Mouse (Mus musculus): ENCODE measurements at regions not wholly inside any gene's neighbourhood (a gene's known extent, or its start where the extent isn't known, plus 50 kb on each side); places are given as distances from the start of the nearest gene placed in this dataset.

DNA sequence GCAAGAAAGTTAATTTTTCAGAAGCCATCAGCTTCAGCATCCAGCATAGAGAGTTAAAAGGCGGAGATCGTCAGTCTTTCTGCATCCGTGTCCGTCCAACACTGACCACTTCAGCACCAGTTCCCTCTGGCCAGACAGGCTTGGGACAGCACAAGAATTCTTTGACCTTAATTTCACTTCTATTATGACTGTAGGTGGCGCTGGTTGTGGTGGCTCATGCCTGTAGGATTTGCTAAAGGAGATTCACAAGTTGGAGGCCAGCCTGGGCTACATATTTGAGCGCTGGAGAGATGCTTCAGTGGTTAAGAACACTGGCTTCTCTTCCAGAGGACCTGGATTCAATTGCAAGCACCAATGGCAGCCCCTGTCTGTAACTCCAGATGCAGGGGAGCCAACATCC is 66.0 kb downstream of the Amer2 start:
- no peak for ATAC-seq (replicated peaks; ENCODE audit: low FRiP score, poor library complexity, severe bottlenecking)

DNA sequence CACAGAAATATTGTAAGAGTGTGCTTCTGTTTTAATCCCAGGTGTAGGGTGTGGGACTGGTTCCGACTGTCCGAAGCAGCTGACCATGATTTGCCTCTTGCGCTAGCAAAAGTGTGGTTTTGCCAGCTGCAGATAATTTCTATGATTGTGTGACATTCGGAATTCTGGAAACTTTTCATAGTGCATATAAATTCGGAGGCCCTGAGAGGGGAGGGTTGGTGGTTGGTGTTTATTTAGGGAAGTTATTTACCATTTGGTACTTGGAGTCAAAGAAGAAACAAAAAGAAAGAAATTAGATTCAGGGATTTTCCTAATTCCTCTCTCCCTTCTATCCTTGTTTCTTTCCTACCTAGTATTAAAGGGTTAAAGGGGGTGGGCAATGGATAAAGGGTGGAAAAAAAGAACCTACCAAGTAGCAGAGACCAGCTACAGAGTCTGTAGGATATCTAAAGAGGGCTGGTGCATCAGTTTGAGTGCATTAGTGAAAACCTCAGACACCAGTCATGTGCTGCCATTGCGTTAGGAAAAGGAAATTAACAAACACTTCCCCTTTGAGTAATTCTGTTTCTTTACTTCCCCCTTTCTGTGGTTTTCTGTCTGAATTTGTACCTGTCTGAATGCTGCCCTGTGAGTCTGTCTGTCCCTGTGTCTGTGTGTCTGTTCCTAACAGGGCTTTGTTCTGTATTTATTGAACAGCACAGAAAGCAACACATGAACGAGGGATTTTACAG is 70.9 kb downstream of the Amer2 start:
- no peak for ATAC-seq (replicated peaks; ENCODE audit: low FRiP score, poor library complexity, severe bottlenecking)

DNA sequence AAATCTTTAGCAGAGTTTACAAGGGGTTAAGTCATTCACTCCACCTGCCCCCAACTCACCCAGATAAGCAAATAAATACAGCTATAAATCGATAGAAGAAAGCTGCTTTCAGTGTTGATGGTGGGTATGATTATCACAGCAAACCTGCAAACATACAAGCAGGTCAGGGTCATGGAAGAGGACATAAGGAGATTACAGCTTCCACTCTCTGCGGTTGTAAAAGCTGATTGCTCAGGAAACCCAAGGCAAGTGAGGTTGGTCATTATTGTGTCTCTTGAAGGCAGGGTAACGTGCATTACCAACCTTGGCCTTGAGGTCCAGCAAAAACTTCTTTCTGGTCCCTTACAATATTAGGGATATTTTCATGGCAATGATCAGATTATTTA is 71.5 kb downstream of the Amer2 start:
- ATAC-seq (replicated peaks; ENCODE audit: low FRiP score, poor library complexity, severe bottlenecking): no peak

DNA sequence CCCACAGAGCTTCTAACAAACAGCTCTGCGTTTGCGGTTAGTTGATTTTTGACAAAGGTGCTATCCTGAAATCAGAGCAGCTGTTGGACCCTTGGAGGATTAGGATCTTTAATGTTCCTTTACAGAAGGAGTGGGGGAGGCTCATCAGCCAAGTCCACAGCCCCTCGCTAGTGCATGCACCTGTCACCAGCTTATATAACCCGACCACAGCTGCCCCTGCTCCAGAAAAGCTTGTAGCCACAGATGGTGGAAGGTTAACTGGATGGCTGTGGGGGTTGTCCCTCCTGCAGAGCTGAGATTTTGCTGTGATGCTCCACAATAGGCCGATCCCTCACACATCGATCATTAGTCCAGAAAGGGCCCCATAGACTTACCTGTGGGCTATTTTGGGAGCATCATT is 73.0 kb downstream of the Amer2 start:
- ATAC-seq (replicated peaks; ENCODE audit: low FRiP score, poor library complexity, severe bottlenecking): no peak

DNA sequence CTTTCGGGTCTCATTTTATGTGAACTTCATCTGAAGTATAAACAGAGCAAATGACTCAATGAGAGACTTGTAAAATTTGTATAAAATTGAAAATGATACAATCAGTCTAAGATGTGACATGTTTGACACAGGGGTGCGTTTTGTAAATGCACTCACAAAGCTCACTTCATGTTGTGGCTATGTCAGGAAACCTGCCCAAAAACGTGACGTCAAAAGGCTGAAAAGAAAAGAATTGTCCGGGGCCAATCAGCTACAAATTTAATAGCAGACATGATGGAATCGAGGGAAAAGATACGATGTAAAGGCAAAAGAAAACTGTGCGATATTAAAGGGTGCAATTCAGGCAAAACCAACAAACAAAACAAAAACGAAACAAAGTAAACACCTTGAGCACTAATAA is 78.2 kb downstream of the Amer2 start:
- no peak for ATAC-seq (replicated peaks; ENCODE audit: low FRiP score, poor library complexity, severe bottlenecking)

DNA sequence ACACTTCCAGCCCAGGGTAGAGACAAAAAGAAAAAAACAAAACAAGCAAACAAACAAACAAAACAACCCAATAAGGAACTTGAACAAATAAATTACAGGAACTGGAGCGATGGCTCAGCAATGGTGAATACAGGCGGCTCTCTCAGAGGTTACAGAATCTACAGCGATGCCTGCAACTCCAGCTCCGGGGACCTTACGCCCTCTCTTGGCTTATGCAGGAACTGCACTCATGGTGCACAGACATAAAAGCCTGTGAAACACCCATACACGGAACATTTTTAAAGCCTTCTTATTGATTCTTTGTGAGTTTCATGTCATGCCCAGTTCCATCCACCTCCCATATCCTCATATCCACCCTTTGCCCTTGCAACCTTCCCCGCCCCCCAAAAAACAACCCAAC is 78.6 kb downstream of the Amer2 start:
- ATAC-seq (replicated peaks; ENCODE audit: low FRiP score, poor library complexity, severe bottlenecking): no peak

DNA sequence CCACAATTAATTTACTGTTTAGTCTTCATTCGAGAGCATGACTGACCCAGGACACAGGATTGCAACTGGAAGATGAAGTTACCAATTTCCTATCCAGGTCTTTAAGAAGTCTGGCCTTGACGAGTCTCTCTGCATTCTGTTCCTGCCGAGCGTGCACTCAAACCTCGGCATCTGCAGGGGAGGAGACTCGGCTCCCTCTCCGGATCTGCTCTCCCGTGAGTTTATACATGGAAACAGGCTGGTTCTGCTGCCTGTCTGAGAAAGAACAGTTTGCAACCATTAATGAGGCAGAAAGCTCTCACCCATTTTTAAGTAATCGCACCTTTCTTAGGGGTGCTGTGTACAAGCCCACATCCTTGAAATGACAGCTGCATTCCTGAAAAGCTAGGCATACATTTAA is 83.7 kb downstream of the Amer2 start:
- ATAC-seq (replicated peaks; ENCODE audit: low FRiP score, poor library complexity, severe bottlenecking): no peak

DNA sequence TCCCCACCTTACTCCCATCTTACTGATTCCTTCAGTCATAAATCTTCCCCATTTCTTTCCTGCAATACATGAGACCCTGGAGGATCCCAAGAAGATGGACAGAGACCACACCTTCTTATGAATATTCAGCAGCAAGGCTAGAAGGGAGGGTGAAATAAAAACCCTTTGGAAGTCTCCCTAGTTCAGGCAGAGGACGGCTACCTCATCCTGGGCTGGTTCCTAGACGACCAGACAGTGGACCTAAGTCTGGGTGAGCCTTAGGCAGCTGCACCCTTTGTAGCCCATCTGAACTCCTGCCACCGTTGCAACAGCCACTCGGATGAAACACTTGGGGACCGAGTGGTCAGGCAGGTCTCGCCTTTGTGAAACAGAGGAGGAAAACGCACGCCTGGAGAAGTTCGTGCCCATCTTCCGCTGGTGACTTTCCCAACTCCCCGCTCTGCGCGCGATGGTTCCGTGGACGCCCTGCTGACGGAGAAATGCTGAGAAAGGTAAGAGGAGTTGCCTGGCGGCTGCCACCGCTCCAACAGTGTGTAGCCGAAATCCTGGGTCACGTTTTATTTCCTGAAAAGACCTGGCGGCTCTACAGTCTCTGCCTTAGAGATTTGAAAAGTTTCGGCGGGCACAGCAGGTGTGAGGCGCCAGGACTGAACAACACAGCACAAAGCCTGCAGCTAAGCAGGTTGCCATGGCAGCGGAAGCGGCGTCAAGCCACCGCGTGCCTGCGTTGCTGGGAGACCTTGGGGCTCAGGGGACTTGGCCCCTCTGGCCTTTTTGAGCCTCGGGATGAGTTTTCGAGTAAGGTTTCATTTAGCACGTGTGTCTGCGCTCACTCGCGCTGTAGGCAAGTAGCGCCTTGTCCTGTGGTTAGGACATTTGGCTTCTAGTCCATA is 112.2 kb downstream of the Amer2 start:
- no peak for ATAC-seq (replicated peaks; ENCODE audit: low FRiP score, poor library complexity, severe bottlenecking)

DNA sequence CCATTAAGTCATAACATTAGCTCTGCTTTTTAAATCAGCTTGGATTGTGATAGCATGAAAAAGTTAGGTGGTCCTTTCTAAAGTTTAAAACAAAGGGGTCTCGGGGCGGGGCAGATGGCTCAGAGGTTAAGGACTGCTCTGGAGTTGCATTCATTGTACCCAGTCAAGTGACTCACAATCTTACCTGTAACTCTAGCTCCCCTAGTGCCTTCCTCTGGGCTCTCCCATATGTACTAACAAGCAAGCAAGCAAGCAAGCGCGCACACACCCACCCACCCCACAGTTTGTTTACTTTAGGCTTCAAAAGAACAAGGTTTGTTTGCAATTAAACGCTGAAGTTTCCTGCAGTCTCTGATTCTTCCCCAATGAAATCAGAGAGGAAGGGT is 112.8 kb downstream of the Amer2 start:
- ATAC-seq (replicated peaks; ENCODE audit: low FRiP score, poor library complexity, severe bottlenecking): no peak

DNA sequence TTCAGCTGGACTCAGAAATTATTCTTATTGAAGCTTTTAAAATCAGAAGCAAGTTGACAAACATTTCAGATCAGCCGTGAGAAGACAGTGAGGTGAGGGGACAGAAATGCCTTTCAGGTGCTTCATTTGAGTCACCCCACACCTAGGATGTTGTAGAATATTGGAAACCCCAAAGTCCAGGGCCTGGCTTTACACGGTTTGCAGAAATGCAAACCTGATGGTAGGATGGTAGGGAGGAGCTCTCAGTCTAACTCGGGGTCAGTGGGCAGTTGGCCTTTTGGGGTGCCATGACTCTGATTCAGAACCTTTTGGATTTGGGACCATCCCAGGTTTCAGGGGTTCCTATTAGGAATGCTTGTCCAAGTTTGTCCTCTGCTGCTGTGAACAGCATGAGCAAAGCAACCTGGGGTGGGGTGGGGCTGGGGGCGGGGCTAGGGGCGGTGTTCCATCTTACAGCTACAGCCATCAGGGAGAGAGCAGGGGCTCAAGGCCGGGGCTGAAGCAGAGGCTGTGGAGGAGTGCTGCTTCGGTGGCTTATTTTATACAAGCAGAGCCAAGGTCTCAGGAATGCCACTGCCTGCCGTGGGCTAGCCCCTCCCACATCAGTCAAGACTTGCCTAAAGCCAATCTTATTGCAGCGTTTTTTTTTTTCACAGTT is 113.3 kb downstream of the Amer2 start:
- no peak for ATAC-seq (replicated peaks; ENCODE audit: low FRiP score, poor library complexity, severe bottlenecking)

DNA sequence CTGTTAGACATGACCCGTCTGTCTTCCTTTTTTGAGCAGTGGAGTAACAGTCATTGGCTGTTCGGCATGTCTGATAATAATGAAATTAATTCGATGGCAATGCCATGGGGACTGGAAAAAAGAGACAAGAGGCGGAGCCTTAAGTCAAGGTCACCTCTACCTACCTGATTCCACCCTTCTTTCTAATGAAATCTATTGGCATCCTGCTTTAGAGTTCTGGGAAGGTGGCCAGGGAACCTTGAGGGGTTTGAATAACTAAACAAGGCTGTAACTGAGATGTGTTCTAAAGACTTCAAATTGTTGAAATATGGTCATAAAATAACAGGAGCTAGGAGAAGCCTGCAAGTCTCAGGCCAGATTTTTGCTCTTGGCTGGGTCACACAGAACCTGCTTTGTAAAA is 116.1 kb downstream of the Amer2 start:
- ATAC-seq (replicated peaks; ENCODE audit: low FRiP score, poor library complexity, severe bottlenecking): no peak

DNA sequence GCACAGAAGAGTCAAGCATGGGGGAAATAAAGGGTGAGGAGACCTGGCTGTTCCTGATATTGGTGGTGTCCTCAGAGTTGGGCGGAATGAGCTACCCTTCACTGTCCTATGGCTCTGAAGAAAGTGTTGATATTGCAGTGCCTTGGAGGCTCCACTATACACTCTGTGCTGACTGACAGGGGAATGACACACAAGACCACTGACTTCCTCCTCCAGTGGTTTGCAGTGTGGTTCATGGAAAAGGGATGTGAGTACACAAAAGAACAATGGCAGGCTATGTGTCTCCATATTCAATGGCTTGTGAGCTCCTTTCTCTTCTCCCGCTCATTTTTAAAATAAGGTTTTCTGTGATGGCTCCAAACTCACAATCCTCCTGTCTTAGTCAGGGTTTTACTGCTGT is 117.8 kb downstream of the Amer2 start:
- ATAC-seq (replicated peaks; ENCODE audit: low FRiP score, poor library complexity, severe bottlenecking): no peak

DNA sequence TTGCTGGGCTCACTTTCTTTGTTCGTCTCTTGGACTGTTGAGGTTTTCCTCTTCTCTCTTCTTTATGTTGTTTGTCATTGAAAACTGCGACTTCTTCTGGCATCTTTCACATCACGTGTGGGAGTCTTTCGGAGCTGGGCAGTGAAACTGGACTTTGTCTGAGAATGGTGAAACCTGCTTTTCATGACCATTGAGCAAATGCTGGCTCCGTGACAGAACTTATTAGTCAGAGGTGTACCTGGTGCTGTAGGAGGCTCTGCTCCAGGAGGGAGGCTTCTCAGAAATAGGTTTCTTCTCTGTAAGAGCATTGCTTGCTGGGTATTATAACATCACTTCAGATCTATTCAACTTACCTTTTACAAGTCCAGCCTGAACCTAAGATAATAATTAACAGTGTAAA is 122.4 kb downstream of the Amer2 start:
- ATAC-seq (replicated peaks; ENCODE audit: low FRiP score, poor library complexity, severe bottlenecking): no peak

DNA sequence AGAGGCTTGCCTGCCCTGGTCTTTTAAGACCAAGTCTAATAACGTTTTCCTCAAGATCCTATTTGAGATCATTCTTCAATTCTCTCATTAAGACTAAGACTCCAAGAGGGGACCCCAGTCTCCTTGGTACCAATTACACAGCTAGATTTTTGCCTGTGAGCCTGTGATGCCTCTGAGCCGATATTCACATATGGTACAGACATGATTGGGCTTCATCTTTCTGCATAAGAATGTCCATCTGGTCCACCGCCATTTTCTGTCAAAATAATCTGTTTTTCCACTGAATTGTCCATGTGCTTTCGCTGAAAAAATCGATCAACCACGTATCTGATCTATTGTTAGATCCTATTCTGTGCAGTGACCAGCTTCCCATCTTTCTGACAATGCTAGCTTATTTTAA is 129.5 kb downstream of the Amer2 start:
- ATAC-seq (replicated peaks; ENCODE audit: low FRiP score, poor library complexity, severe bottlenecking): no peak

DNA sequence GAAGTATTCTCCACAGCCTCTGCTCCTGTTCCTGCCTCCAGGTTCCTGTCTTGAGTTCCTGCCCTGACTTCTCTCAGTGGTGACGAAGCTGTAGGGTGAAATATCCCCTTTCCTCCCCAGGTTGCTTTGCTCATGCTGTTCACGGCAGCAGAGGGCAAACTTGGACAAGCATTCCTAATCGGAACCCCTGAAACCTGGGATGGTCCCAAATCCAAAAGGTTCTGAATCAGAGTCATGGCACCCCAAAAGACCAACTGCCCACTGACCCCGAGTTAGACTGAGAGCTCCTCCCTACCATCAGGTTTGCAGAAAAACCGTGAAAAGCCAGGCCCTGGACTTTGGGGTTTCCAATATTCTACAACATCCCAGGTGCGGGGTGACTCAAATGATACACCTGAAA is 128.7 kb upstream of the Spata13 start:
- ATAC-seq (replicated peaks; ENCODE audit: low FRiP score, poor library complexity, severe bottlenecking): no peak

DNA sequence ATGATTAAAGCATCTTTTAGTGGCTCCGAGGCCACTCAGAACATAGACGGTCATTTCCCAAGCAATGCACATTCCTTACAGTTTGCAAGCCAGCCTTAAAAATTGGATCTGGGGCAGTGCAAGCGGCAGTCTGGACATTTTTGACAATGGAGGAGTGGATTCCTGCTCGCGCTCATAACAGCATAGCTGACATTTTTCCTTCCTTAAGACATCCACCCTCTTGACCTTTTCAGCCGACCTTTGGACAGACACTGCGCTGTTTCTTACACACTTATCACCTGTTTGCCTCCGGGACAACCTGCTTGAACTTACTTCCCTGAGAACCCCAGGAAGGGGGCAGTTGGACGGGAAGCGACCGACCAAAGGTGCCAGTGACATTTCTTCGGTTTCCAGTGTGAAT is 127.5 kb upstream of the Spata13 start:
- no peak for ATAC-seq (replicated peaks; ENCODE audit: low FRiP score, poor library complexity, severe bottlenecking)

DNA sequence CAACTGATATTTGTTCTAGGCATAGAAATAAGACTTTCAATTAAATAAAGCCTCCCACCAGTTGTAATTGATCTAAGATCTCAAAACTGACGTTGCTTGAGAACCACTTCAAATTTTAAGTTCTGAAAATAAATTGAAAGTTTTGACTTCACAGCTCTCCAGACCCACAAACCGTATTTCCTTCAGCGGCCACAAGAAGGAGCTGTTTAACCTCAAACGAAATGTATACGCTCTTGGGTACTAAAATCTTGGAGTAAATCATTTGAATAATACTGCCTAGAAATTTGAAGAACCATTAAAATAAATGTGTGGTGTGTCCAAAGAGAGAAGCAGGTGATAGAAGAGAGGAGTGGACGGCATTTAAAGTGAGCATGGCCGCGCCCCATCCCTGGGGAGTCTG is 120.2 kb upstream of the Spata13 start:
- no peak for ATAC-seq (replicated peaks; ENCODE audit: low FRiP score, poor library complexity, severe bottlenecking)

DNA sequence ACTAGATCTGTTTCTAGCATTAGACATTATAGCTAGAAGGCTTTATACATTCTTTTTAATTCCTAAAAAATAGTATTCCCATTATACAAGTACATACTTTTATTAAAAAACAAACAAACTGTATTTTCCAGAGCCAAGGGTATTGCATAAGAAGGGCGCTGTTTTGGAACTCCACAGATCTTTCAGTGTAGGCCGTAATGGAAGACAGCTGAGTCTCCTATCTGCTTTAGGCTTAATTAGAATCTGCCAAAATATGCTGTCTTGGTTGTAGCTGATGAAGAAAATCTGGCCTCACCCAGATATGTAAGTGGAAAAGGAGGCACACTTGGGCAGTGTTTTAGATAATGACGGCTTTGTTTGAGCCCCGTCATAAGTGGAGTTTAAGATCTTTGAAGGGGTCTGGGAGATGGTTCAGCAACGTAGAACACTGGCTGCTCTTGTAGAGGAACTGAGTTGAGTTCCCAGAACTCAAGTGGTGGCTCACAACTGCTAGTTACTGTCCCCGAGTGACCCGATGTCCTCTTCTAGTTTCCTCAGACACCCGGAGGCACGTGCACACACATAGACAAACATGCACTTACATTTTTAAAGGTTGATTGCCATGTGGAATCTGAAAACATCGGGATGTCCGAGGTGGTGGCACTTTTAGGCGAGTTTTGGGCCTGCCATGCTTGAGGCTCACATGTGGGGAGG is 118.6 kb upstream of the Spata13 start:
- ATAC-seq (replicated peaks; ENCODE audit: low FRiP score, poor library complexity, severe bottlenecking): no peak

DNA sequence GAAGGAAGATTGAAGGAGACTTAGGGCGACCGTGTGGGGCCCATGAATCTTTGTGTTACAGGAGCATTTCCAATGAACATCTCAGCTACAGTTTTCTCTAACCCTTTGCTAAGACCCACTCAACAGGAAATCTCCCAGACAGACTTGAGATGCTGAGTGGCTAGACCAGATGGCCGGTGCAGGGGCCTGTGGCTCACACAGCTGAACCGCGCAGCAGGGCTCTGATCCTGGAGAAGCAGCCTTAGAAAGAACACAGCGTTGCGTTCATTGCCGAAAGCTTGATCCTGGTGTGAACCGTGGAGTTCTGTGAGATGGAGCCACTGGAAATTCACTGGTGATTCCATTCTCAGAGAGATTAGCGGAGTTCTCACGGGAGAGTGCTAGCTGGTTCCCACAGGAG is 115.9 kb upstream of the Spata13 start:
- ATAC-seq (replicated peaks; ENCODE audit: low FRiP score, poor library complexity, severe bottlenecking): no peak

DNA sequence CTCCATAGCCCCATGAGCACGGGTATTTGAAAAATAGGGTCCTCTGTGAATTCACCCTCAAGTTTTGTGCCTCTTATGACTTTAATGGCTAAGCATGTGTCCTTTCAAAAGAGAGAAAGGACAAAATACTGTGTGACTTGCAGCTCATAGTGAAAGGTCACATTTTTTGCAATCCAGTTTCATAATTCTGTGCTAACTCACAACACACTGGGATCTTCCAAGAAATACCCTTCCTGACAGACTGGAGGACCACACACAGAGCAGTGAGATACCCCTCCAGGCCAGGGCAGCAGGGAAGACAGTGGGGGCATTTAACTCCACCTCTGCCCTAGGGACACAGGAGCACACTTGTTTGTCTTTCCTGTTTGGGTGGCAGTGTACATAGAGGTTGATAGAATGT is 110.8 kb upstream of the Spata13 start:
- no peak for ATAC-seq (replicated peaks; ENCODE audit: low FRiP score, poor library complexity, severe bottlenecking)

Measured in erythroid progenitor cell, adult 5-6 weeks (primary cell).